Mouse (Mus musculus) CH12.LX (cell line): ENCODE results near the gene Ppp2r2d. TPM values are rescaled to one million over a fixed set of nuclear protein-coding genes. Genes with fewer than 3 reads are reported as not detected.

Experiments
- DNase-seq: peaks from one replicate; pipeline ENCODE4 v3.0.0-alpha.2; 2013; ENCODE audit errors: extremely low read depth
- H3K27ac ChIP-seq: 2 replicates; pipeline ENCODE4 v1.5.1; 2012; ENCODE audit warnings: low read depth, mild to moderate bottlenecking, control low read depth, moderate library complexity; ENCODE audit not compliant: insufficient read depth
- H3K27me3 ChIP-seq: replicated peaks from 2 replicates; pipeline ENCODE3; 2012; ENCODE audit warnings: inconsistent platforms
- H3K36me3 ChIP-seq, 2 experiments: replicated peaks in 1 of 2; 2 replicates each; pipeline versions ENCODE3 to v1.6.1; 2012; ENCODE audit warnings: inconsistent platforms in 1 of 2, low read length in 1 of 2, mild to moderate bottlenecking in 1 of 2, mixed read lengths in 1 of 2, moderate library complexity in 1 of 2; ENCODE audit not compliant: control insufficient read depth in 1 of 2, insufficient read depth in 1 of 2
- H3K4me1 ChIP-seq, 2 experiments: 2 replicates each; pipeline ENCODE4 v1.6.1; 2012; ENCODE audit warnings: inconsistent platforms in 1 of 2, moderate library complexity in 1 of 2; ENCODE audit not compliant: insufficient read depth in 2 of 2, control insufficient read depth in 1 of 2
- H3K4me2 ChIP-seq: 2 replicates; pipeline ENCODE4 v1.6.1; 2012; ENCODE audit warnings: low read depth, mild to moderate bottlenecking, control low read depth; ENCODE audit not compliant: poor library complexity, insufficient read depth, severe bottlenecking
- H3K4me3 ChIP-seq, 3 experiments: fragments of 150-350 bp in 1 of 3; sonication (generic) in 1 of 3; replicated peaks in 1 of 3; 2 replicates each; pipeline versions ENCODE3 to v1.5.1; 2011 to 2012; ENCODE audit warnings: low read depth in 2 of 3, low read length in 2 of 3, mild to moderate bottlenecking in 2 of 3, moderate library complexity in 2 of 3, control low read depth in 1 of 3, improper control_type of control experiment in 1 of 3, inconsistent platforms in 1 of 3, mixed read lengths in 1 of 3; ENCODE audit not compliant: poor library complexity in 1 of 3
- H3K79me2 ChIP-seq: replicated peaks from 2 replicates; pipeline ENCODE4 v1.6.1; 2012; ENCODE audit warnings: mild to moderate bottlenecking, moderate library complexity; ENCODE audit not compliant: control insufficient read depth, poor library complexity, insufficient read depth, severe bottlenecking; ENCODE audit errors: extremely low read depth
- H3K9ac ChIP-seq: 2 replicates; pipeline ENCODE4 v1.6.1; 2012; ENCODE audit warnings: low read depth, mild to moderate bottlenecking, control low read depth, moderate library complexity; ENCODE audit not compliant: insufficient read depth
- H3K9me3 ChIP-seq: replicated peaks from 2 replicates; pipeline ENCODE3; 2012; ENCODE audit warnings: low read length, inconsistent platforms, mixed read lengths
- CHD2 ChIP-seq: IDR thresholded peaks from 2 replicates; pipeline ENCODE4 v1.6.1; 2011; ENCODE audit warnings: low read length, improper control_type of control experiment
- EP300 ChIP-seq: IDR thresholded peaks from 2 replicates; pipeline ENCODE4 v1.6.1; 2011; ENCODE audit warnings: low read length, improper control_type of control experiment
- JUN ChIP-seq: IDR thresholded peaks from 2 replicates; pipeline ENCODE4 v1.6.1; 2011; ENCODE audit warnings: low read depth, mild to moderate bottlenecking, low read length, improper control_type of control experiment, moderate library complexity; ENCODE audit not compliant: insufficient read depth
- JUND ChIP-seq: conservative IDR thresholded peaks from 2 replicates; pipeline ENCODE4 v1.6.1; 2011; ENCODE audit warnings: low read depth, low read length, improper control_type of control experiment
- MAFK ChIP-seq: IDR thresholded peaks from 2 replicates; pipeline ENCODE4 v1.6.1; 2011; ENCODE audit warnings: low read length, improper control_type of control experiment; ENCODE audit not compliant: insufficient replicate concordance
- MAX ChIP-seq: IDR thresholded peaks from 2 replicates; pipeline ENCODE4 v1.6.1; 2011; ENCODE audit warnings: low read length, improper control_type of control experiment
- NELFE ChIP-seq: IDR thresholded peaks from 2 replicates; pipeline ENCODE4 v1.6.1; 2011; ENCODE audit warnings: low read depth, low read length, improper control_type of control experiment
- NRF1 ChIP-seq: IDR thresholded peaks from 2 replicates; pipeline ENCODE4 v1.6.1; 2014; ENCODE audit warnings: low read depth, mild to moderate bottlenecking, inconsistent platforms, low read length, improper control_type of control experiment, moderate library complexity
- SIN3A ChIP-seq: IDR thresholded peaks from 2 replicates; pipeline ENCODE4 v1.6.1; 2012; ENCODE audit warnings: low read length, improper control_type of control experiment, inconsistent platforms
- SMC3 ChIP-seq: IDR thresholded peaks from 2 replicates; pipeline ENCODE4 v1.6.1; 2011; ENCODE audit warnings: low read depth, low read length, improper control_type of control experiment
- TCF12 ChIP-seq: IDR thresholded peaks from 2 replicates; pipeline ENCODE4 v1.6.1; 2014; ENCODE audit warnings: low read depth, mild to moderate bottlenecking, inconsistent platforms, low read length, improper control_type of control experiment
- UBTF ChIP-seq: IDR thresholded peaks from 2 replicates; pipeline ENCODE4 v1.6.1; 2012; ENCODE audit warnings: low read depth, mild to moderate bottlenecking, inconsistent platforms, low read length, improper control_type of control experiment, moderate library complexity
- USF1 ChIP-seq: IDR thresholded peaks from 2 replicates; pipeline ENCODE4 v1.6.1; 2014; ENCODE audit warnings: low read depth, mild to moderate bottlenecking, inconsistent platforms, low read length, improper control_type of control experiment
- dilution Hi-C: fragments of 300-500 bp; cut with MboI; formaldehyde crosslinking; loops from 2 replicates; pipeline ENCODE4 v1.14.3; 2020; ENCODE audit warnings: low sequenced_read_pairs; ENCODE audit not compliant: extremely low pct_unique_long_range_greater_than_20kb, extremely low pct_ligation_motif_present
- in situ Hi-C: fragments of 300-500 bp; cut with MboI; formaldehyde crosslinking; loops from 3 replicates; pipeline ENCODE4 v1.14.3; 2019; ENCODE audit warnings: low sequenced_read_pairs, low pct_ligation_motif_present, low pct_unique_long_range_greater_than_20kb, mixed read lengths
- polyA plus RNA-seq: library from polyadenylated mRNA; unstranded; fragments of >175 nt; gene quantifications from 2 replicates; pipeline ENCODE4 v1.2.1, GENCODE M21; 2012; ENCODE audit warnings: low read depth; ENCODE audit not compliant: insufficient read length
- total RNA-seq, 2 experiments: library from RNA; depleted of rRNA; stranded (reverse); fragments of 300-350 nt in 1 of 2; fragments of >200 nt in 1 of 2; gene quantifications; 2 replicates each; pipeline ENCODE4 v1.2.3; 2012 to 2014

Gene Ppp2r2d
- total and polyA plus RNA-seq, 3 experiments = 24.3 to 54.1 (median 46.0) TPM

DNA sequence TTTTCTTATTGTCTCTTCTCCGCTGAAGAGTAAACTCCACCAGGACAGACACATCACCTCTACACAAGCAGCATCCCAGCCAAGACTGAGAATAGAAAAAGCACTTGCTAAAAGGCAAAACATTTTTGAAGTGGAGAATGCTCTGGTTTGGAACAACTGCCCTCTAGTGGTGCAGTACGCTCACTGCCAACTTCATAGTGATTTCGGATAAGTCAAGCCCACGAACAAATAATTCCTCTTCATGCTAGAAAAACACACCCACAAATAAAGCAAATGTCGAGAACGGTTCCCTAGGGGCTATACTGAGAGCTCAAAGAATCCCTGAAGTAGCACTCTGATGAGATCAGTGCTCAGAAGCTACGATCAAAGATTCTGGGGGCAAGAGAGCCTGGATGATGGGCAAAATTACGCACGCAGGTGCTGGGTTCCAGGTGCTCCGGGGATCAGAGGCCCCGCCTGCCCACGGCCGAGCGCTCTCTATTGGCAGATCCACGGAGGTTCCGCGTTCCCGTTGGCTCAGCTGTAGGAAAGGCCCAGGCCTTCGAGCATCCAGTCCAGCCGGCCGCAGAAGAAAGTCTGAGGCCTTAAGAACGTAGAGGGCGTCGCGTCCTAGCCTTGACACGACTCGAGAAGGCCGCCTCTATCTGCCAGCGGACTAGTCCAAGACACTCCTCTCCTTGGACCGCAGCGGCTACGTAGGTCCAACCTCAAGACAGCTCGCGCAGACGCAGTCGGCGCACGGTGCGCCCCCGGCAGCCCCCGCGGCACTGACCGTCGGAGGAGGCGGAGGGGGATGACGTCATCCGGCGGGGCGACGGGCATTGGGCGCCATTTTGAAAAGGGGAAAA lies at the start of gene Ppp2r2d, which contains the start of gene Mapk1ip1 (continued):
- TF ChIP-seq SMC3 = 0 out of 2 replicates have a peak, but pooled peaks have one; percentile 14

GRCm38 (mm10) chr7:138803386-138803785 lies 42.5 kb upstream of the Ppp2r2d start:
- Histone ChIP-seq H3K27me3 (peaks cover 72% of the 10 kb centered on the region), H3K27ac (no peak overlapping the region), H3K9me3 (peaks cover 13% of the 10 kb centered on the region), H3K4me2 (no peak overlapping the region), H3K79me2 (no peaks in the 10 kb centered on the region), H3K4me1 (no peaks in the 10 kb centered on the region), H3K9ac (no peak overlapping the region), H3K4me3 (no peak overlapping the region), H3K36me3 (no peaks in the 10 kb centered on the region)
- in situ Hi-C loops = no loop called here
- dilution Hi-C loops = no loop called here
- no peak for TF ChIP-seq EP300
- TF ChIP-seq JUN = no peak
- TF ChIP-seq MAX = no peak
- no peak for TF ChIP-seq NRF1
- TF ChIP-seq CHD2 = no peak
- no peak for TF ChIP-seq SIN3A
- TF ChIP-seq TCF12 = no peak
- no peak for DNase-seq

- no peak for DNase-seq
- TF ChIP-seq CHD2 (no peak), MAFK (no peak), NELFE (no peak), UBTF (no peak), USF1 (no peak), JUND (no peak)
- TF ChIP-seq, all 38 proteins: peak for 0
- H3K36me3 ChIP-seq = no peaks in the 10 kb centered on the region
- H3K79me2 ChIP-seq = no peaks in the 10 kb centered on the region
- no peak overlapping the region for H3K9ac ChIP-seq
- H3K9me3 ChIP-seq = peaks cover 13% of the 10 kb centered on the region
- H3K4me1 ChIP-seq = no peaks in the 10 kb centered on the region
- no peak overlapping the region for H3K4me2 ChIP-seq
- H3K27me3 ChIP-seq = peaks cover 76% of the 10 kb centered on the region
- dilution Hi-C loops (no loop called here), in situ Hi-C loops (no loop called here)
- no peak overlapping the region for H3K4me3 ChIP-seq
- H3K27ac ChIP-seq = no peak overlapping the region
Observed at GRCm38 (mm10) chr7:138807146-138807545, 38.7 kb upstream of the Ppp2r2d start.
